Mouse (Mus musculus) embryonic facial prominence, embryonic 15.5 days (tissue): ENCODE measurements around the gene Rp2. TPM values are rescaled to one million over a fixed set of nuclear protein-coding genes. Genes with fewer than 3 reads are reported as not detected.

Experiments
- ATAC-seq: fragments of 200-750 bp; cut with Nextera tagmentation; 2 replicates; pipeline ENCODE4 v1.8.0; 2017; ENCODE audit warnings: low read depth, moderate TSS enrichment; ENCODE audit not compliant: insufficient number of reproducible peaks, low FRiP score, low TSS enrichment
- H3K27ac ChIP-seq: fragments of 300-500 bp; sonication (generic); replicated peaks from 2 replicates; pipeline ENCODE4 v1.5.1; 2015; ENCODE audit warnings: mild to moderate bottlenecking, inconsistent platforms
- H3K27me3 ChIP-seq: fragments of 300-500 bp; sonication (generic); 2 replicates; pipeline ENCODE4 v1.6.1; 2015; ENCODE audit warnings: inconsistent platforms
- H3K36me3 ChIP-seq: fragments of 300-500 bp; sonication (generic); 2 replicates; pipeline ENCODE4 v1.6.1; 2015; ENCODE audit warnings: mild to moderate bottlenecking, inconsistent platforms
- H3K4me1 ChIP-seq: fragments of 300-500 bp; sonication (generic); 2 replicates; pipeline ENCODE4 v1.6.1; 2015; ENCODE audit warnings: inconsistent platforms
- H3K4me2 ChIP-seq: fragments of 300-500 bp; sonication (generic); replicated peaks from 2 replicates; pipeline ENCODE4 v1.6.1; 2015; ENCODE audit warnings: mild to moderate bottlenecking, inconsistent platforms
- H3K4me3 ChIP-seq: fragments of 300-500 bp; sonication (generic); replicated peaks from 2 replicates; pipeline ENCODE4 v1.5.1; 2015; ENCODE audit warnings: mild to moderate bottlenecking, inconsistent platforms
- H3K9ac ChIP-seq: fragments of 300-500 bp; sonication (generic); 2 replicates; pipeline ENCODE4 v1.6.1; 2015; ENCODE audit warnings: inconsistent platforms
- H3K9me3 ChIP-seq: fragments of 300-500 bp; sonication (generic); replicated peaks from 2 replicates; pipeline ENCODE4 v1.6.1; 2016; ENCODE audit warnings: inconsistent platforms
- WGBS: fragments of 180-500 bp; shearing (Covaris S2); methylation state at CpG from one replicate; pipeline ENCODE4 v1.1.7; 2015; 5-methylcytosine and 5-hydroxymethylcytosine counted together
- polyA plus RNA-seq: library from polyadenylated mRNA; unstranded; fragments of >200 nt; fragmentation: Nextera tagmentation; extraction: Ambion mirVana; gene quantifications from 2 replicates; pipeline ENCODE4 v1.2.1, GENCODE M21; 2015

Gene Rp2
- polyA plus RNA-seq, 1 experiment from 2014 or later: 16.3 TPM

- WGBS: 24% methylated on average over 34 of the region's 51 CpGs
- 0 out of 2 replicates have a peak, but pooled peaks have one; percentile 9 for ATAC-seq
- H3K9me3 ChIP-seq: no peaks in the 10 kb centered on the region
These were observed 61.7 kb downstream of the Rp2 start for GRCm38 (mm10) chrX:20425839-20426449.

More at GRCm38 (mm10) chrX:20425839-20426449, 61.7 kb downstream of the Rp2 start:
- Histone ChIP-seq H3K4me3 (peak overlapping the region; percentile 58), H3K9ac (peak overlapping the region; percentile 45), H3K36me3 (no peaks in the 10 kb centered on the region), H3K27me3 (no peaks in the 10 kb centered on the region), H3K4me1 (no peaks in the 10 kb centered on the region), H3K27ac (peak overlapping the region; percentile 60; the same call in 1 of the 2 replicates), H3K4me2 (peak overlapping the region; percentile 63)

Other genes starting within 250 kb of the Rp2 start
- 1.5 and 2.6 TPM in 2 replicates for gene Slc9a7, start 72.7 kb upstream of the Rp2 start, polyA plus RNA-seq
- gene Jade3, start 61.2 kb downstream of the Rp2 start, polyA plus RNA-seq: 4.8 and 5.3 TPM in 2 replicates
- 0.29 and 0.30 TPM in 2 replicates for gene Rgn, start 185.3 kb downstream of the Rp2 start, polyA plus RNA-seq